Mouse (Mus musculus) embryo, embryonic 9.5 days (tissue): ENCODE results near the gene Eif4g1.
A peak's percentile ranks its signal among the peaks of the same experiment; 100 is the strongest.
"Not testable (repeated sequence)": the region's sequence is repeated elsewhere in the genome, so short reads cannot be mapped to it uniquely, and the experiment has no call there.

Source experiments
- DNase-seq: peaks from one replicate; pipeline ENCODE4 v3.0.0-alpha.2; 2017; ENCODE audit errors: extremely low spot score

Eif4g1 gene

DNA sequence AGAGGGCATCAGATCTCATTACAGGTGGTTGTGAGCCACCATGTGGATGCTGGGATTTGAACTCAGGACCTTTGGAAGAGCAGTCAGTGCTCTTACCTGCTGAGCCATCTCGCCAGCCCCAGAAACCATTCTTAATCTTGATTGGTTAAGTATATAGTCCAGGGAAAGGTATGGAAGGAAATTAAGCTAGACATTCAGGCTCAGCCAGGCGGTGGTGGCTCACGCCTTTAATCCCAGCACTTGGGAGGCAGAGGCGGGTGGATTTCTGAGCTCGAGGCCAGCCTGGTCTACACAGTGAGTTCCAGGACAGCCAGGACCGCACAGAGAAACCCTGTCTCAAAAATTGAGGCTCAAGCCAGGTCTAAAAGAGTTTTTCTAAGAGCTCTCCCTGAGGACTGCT lies at the start of gene Eif4g1:
Gene Eif4g1, plus strand, starts transcription at position 301 of the 400 bp plus-strand sequence.
- DNase-seq = not testable (repeated sequence)

DNA sequence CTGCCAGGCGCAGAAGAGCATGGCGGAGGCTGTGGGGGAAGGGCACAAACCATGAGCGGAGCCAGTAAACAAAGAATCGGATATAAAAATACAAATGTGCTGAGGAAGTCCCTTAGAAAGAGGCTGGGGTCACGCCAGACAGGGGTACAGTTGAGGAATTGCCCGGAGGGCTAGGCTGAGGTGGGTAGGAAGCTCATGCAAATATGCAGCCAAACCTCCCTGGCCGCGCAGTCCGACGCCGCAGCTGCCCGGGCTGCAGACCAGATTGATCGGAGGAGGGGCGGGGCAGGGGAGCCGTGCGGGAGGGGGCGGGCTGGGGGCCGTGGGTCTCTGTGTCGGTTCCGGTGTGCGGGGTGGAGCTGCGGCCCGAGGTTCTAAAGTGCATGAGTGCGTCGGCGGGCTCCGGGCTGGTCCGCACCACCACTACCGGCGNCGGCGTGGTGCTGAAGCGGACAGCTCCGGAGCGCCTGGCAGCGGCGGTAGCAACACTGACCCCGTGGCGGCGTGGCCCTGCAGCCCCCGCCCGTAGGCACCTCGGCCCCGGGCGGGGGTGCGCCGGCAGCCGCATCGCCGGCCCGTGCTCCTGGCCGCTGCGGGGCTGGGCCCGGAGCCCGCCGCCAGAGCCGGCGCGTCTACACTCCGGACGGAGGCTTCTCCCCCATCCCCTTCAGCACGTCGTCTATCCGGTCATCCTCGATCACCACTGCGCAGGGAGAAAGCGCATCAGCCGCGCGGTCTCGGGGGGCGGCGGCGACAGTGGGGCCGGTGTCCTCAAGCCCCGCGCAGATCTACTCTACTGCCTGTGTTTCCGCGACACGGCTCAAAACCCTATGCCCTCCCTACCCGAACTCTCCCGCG lies 48.3 kb upstream of the Eif4g1 start:
- peak; percentile 68 for DNase-seq

DNA sequence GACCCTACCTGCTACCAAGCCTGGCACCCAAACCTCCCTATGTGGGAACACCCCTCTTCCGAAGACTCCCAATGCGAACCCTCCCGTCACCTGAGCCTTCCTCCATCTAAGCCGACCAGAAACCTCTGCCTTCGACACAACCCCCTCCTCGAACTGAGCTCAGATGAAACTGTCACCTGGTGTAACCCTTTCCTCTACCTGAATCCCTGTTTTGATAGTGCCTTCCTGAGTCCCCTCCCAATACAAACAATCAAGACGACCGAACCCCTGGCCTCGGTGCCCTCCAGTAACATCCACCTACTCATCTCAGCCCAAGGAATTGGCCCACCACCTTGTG lies 47.7 kb upstream of the Eif4g1 start:
- peak; percentile 27 for DNase-seq

DNA sequence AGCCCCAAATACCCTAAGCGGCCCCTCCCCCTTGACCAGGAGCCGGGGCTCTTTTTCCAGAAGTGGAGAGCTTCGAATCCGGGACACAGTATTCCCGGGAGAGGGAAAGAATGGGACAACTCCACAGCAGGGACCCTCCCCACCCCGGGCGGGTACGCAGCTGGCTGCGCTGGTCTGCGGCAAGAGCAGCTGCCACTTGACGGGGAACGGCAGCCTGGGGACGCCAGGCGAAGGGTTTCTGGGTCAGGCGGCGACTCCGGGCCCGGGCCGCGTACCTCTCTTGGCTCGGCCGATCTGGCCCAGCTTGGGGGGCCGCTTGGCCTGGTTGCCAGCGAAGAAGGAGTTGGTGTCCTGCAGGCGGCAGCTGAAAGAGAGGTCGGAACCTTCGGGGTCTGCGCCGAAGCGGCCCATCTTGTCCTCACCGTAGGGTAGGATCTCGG lies 47.3 kb upstream of the Eif4g1 start:
- DNase-seq = no peak

DNA sequence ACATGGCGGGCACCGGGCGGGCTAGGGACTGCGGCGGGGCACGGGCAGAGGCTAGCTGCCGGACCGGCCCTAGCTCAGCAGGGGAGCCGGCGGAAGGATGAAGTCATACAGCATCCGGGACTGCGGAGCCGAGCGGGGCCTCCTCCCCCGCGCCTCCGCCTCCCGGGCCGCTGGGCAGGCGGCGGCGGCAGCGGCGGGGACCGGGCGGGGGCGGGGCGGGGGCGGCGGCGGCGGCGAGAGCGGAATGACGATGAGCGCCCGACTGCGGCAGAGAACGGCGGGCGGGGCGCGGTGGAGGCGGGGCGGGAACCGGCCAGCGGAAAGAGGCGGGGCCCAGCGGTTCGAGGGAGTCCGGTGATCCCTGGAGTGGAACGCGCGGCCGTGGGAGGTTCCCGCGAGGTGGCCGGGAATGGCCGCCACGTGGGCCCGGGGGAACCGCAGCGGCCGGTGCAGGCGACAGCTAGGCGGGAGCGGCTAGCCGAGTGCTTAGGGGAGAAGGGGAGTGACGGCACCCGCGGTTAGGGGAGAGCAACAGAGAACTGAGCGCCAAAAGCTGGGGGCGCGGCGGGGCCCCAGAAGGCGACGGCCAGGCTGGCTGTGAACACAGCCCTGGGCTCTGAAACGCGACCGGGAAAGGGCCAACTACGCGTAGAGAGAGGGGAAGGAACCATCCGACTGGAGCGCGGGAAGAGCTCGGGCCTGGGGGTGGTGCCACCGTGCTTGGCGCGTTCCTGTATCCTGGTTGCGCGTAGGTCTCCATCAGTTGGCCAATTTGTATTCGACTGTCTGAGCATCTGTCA lies 46.7 kb upstream of the Eif4g1 start, which contains the start of gene Camk2n2:
Gene Camk2n2, minus strand, starts transcription at position 97 of the 800 bp plus-strand sequence.
- peak; percentile 81 for DNase-seq

GRCm38 (mm10) chr16:20621991-20622685 lies 46.0 kb upstream of the Eif4g1 start:
- DNase-seq = peak; percentile 76

GRCm38 (mm10) chr16:20623211-20623610 lies 44.9 kb upstream of the Eif4g1 start:
- no peak for DNase-seq

DNA sequence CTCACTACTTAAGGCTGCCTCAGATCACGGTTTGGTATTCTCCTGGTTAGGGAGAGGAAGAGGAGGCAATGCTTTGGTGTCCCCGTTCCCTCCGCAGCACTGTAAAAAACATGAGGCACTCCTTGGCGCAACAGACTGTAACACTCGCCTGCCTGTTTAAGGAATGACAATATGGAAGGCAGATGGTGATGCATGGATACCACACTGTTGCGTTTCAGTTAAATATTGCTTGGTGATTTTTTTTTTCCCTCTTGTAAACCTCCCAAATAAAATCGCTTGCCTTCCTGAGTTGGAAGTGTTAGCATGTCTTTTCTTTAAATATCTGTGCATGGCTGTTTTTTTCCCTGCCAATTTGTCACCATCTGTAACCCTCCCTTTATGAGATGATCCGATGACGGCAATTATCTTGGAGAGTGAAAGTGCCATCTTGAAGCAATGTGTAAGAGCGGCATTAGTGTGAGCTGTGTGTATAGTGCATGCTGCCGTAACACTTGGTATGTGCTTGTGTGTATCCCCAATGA lies 39.2 kb upstream of the Eif4g1 start:
- DNase-seq = no peak

DNA sequence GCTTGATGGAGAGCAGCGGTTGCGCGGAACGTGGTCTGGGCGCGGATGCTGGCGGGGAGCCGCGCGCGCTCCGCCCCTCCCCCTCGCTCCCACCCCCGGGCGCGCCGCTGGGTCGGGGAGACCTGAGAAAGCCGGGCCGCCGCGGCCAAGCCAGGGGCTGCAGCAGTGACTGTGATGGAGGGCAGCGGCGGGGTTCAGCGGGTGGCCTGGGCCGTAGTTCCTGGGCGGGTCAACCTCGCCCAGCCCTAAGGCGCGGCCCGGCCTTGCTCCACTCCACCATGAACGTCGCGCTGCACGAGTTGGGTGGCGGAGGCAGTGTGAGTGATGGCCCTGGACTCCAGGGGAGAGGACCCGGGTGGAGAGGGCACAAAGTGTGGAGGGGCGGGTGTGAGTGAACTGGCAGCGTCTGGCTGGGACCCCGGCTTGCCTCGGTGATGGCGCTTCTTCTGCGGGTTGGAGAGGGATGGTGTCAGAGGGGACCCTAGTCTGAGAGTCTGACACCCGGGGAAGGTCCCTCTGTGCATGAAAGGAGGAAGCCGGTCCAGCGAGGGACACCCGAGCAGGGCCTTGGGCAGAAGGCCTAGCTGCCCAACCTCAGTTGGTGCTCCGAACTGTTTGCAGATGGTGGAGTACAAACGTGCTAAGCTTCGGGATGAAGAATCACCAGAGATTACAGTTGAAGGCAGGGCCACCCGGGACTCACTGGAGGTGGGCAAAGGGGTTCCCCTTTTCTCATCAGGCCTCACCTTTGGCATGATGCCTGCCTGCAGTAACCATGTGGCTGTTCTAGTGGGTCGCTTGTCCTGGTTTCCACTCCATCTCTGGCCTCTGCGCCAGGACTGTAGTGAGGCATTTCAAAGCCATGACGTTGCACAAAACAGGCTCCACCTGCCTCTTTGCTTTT lies 38.1 kb upstream of the Eif4g1 start, which contains the start of gene Ece2:
Gene Ece2, plus strand, starts transcription at position 98 of the 904 bp plus-strand sequence.
- DNase-seq = peak; percentile 49

GRCm38 (mm10) chr16:20637410-20637809 lies 30.7 kb upstream of the Eif4g1 start:
- no peak for DNase-seq

GRCm38 (mm10) chr16:20638367-20638766 lies 29.7 kb upstream of the Eif4g1 start:
- DNase-seq = no peak

DNA sequence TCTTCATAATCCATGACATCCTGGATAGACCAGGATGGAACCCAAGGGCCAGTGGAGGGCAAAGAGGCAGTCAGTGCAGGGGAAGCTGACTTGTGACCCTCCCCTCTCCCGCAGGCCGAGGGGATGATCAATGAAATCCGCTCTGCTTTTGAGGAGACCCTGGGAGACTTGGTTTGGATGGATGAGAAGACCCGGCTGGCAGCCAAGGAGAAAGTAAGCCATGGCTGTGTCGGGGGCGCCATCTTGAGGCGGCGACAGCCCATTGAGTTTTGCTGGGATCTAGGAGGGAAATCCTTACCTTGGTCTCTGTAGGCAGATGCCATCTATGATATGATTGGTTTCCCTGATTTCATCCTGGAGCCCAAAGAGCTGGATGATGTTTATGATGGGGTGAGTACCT lies 26.0 kb upstream of the Eif4g1 start:
- DNase-seq = peak; percentile 74

DNA sequence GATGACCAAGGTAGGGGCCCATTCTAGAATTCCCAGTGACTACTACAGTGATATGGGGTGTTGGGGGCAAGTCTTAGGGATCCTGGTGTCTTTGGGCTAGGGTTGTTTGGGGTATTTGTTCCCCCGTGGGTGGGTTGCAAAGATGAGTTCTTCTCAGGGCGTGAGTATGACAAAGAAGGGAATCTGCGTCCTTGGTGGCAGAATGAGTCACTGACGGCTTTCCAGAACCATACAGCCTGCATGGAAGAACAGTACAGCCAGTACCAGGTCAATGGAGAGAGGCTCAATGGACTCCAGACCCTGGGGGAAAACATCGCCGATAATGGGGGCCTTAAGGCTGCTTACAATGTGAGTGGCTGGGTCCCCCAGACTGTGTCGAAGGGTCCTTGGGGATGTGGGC lies 24.2 kb upstream of the Eif4g1 start:
- no peak for DNase-seq

DNA sequence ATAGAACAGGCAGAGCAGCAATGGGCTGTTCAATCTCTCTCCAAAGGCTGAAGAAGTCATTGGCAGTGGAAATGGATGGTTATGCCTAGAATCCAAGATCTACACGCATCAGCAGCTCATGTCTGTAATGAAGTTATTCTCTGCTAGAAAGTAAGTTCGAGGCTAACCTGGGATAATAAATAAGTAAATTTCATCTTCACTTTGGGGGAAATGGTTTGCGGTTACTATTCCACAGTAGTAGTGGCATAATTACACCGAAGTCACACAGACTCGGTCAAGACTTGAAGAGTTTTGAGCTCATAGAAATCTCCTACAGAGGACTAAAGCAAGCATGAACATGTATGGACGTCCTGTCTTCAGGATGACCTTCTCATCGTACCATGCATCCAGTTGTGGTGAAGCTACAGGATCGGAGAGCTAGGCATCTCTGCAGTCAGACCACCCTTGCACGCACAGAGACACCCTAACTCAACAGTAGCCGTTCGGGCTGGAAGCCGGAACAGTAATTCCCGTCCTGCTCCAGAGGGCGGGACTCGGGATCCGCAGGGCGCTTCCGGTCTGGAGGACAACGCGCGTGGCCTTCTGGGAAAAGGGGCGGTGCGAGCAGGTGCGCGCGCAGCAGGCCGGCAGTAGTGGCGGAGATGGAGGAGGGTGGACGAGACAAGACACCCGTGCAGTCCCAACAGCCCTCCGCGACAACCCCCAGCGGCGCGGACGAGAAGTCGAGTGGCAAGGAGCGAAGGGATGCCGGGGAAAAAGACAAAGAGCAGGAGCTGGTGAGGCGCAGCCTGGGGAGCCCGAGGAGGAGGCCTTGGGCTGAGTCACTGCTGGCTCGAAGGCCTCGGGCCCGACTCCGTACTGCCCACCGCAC lies 16.8 kb upstream of the Eif4g1 start, which contains the start of gene Psmd2:
Gene Psmd2, plus strand, starts transcription at position 577 of the 871 bp plus-strand sequence.
- peak; percentile 96 for DNase-seq

GRCm38 (mm10) chr16:20651947-20652310 lies 16.2 kb upstream of the Eif4g1 start:
- no peak for DNase-seq

GRCm38 (mm10) chr16:20653315-20653714 lies 14.8 kb upstream of the Eif4g1 start:
- no peak for DNase-seq

- DNase-seq = no peak
Measured at GRCm38 (mm10) chr16:20657661-20658060, 10.5 kb upstream of the Eif4g1 start.

GRCm38 (mm10) chr16:20670291-20670690 lies 2.2 kb downstream of the Eif4g1 start:
- DNase-seq = no peak

GRCm38 (mm10) chr16:20671886-20672285 lies 3.8 kb downstream of the Eif4g1 start:
- no peak for DNase-seq

DNA sequence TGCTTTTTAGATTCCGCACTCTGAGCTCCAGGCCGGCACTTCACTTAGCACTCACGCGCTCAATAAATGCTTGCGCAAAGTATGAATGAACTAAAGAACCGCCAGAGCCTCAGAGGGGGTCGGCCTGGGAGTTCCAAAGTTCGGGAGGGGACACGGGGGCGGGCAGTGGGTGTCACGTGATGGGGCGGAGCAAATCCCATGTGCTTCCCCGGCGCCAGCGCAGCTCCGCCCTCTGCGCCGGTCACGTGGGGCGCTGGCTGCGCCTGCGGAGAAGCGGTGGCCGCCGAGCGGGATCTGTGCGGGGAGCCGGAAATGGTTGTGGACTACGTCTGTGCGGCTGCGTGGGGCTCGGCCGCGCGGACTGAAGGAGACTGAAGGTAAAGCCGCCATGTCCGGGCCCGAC lies 4.4 kb downstream of the Eif4g1 start:
- DNase-seq = peak; percentile 96
